Mouse (Mus musculus): ENCODE results near the gene Ermp1.
"Not testable (repeated sequence)": the region's sequence is repeated elsewhere in the genome, so short reads cannot be mapped to it uniquely, and the experiment has no call there.

Ermp1 gene

DNA sequence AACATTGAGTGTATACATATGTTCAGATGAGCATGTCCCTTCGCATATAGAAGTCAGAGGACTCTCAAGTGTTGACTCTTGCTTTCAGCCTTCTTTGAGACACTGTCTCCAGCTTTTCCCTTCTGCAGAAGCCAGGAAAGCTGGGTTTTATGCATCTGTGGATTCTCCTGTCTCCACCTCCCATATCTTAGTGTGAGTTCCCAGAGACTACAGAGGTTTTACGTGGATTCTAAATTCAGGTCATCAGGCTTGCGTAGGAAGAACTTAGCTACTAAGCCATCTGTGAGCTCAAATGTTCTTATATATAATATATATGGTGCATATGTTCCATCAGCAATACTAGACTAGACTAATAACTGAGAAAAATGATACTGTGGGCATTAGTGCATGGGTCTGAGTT lies 51.9 kb downstream of the Ermp1 start:
- DNase-seq = no peak

DNA sequence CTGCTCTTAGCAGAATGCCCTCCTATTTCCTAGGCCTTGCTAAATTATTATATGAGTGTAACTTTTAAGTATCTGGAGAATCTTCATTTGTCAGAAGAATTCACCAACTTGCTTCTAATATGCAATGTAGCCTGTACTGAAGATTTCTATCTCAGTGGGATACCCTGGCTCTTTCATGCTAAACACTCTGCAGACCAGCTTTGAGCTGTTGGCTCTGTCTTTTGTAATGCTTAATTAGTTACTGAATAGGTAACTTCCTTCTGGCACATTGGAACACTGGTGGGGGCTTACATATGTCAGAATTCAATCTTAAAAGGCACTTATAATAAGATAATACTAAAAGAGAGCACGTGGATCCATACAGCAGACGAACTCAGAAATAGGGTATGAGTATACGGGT lies 54.4 kb downstream of the Ermp1 start:
- not testable (repeated sequence) for DNase-seq

- DNase-seq = no peak
Observed at GRCm38 (mm10) chr19:29583734-29584133, 64.5 kb downstream of the Ermp1 start.

DNA sequence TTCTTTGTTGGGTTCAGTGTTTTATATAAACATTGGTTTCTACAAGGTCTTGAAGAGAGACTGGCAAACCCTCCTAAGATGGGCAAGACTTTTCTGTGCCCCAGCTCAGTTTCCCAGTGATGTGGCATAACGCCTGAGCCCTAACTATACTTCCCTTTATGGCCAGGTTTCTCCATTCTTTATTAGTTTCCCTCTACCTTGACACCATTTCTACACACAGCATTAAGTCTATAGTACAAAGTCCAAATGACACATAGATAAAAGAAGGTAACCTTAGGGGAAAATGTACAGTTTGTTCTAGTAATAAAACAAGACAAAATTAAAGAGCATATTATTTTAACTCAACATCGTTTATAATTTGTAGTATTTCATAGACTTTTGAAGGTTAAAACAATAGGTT lies 65.8 kb downstream of the Ermp1 start:
- DNase-seq = no peak

DNA sequence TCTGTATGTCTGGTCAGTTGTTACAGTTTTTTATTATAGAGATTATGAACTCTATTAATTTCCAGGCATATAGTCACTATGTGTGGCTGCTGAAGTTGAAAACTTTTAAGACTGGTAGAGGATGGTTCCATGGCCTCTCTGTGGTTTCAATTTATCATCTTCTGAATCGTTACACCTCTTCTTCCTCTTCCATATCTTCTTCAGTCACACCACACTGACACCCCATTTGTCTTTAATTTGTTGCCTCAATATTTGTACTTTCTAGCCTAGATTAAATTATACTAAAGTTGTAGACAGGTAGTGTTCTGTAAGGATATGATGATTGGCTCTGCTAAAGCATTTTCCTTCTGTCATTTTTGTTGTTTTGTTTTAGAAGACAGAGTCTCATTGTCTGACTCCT lies 81.7 kb downstream of the Ermp1 start:
- no peak for DNase-seq

DNA sequence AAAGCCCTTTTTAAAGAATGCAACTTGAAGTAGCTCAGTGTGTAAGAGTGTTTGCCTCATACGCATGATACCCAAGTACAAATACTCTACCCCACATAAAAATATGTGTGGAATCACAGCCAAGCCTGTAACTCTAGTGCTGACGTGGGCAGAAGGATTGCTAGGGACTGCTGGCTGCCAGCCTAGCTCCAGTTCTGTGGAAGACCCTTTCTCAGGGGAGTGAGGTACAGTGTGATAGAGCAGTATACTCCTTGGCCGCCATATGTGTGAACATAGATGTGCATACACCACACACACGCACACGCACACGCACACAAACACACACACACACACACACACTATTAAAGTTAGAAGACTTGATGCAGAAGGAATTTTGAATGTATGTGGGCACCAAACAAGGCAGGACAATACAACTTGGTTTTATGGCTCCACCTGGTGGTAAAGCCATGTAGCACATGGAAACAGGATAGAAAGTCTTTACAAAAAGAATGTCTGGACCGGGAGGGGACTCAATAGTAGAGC lies 84.9 kb downstream of the Ermp1 start:
- peak; percentile 54 for DNase-seq

- no peak for DNase-seq
Observed at GRCm38 (mm10) chr19:29562603-29563002, 85.6 kb downstream of the Ermp1 start.

DNA sequence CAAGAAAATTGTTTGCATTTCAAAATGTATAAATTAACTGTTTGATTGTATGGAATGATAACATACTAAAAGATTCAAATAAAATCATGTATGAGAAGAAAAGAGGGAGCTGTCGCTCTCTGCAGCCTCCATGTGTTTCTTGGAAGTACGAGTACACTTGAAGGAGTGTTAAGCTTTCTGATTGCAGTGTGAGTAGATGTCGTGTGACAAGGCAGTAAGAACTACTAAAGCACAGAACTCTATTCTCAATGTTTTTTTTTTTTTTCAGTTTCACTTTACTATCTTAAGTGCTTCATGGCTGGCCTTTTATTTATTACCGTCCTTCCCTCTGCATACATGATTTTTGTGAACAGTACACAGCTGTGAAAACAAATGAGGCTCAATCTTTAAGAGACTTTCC lies 86.0 kb downstream of the Ermp1 start:
- DNase-seq = no peak
